Mouse (Mus musculus) layer of hippocampus, adult 8-10 months (tissue): ENCODE results near the gene Cetn4. TPM values are rescaled to one million over a fixed set of nuclear protein-coding genes. Genes with fewer than 3 reads are reported as not detected.
A peak's percentile ranks its signal among the peaks of the same experiment; 100 is the strongest.

ENCODE experiments used
- DNase-seq, 2 experiments: peaks; one replicate each; pipeline ENCODE4 v3.0.0; 2022; ENCODE audit warnings: low spot score in 2 of 2
- total RNA-seq, 4 experiments: library from RNA; stranded (reverse); gene quantifications; 2 replicates each; pipeline ENCODE4 v1.2.4; 2022

Gene Cetn4
- total RNA-seq, result 10 to 100 TPM in 3 of 4 experiments, 1 to 10 TPM in 1; 8.8 to 17.9 (median 14.4) TPM

GRCm38 (mm10) chr3:37312370-37312941 lies at the start of gene Cetn4, which contains the start of gene Bbs12:
TSS of gene Cetn4 (minus strand) at chr3:37312708.
TSS of gene Bbs12 (plus strand) at chr3:37312554.
- peak; percentile 90 to 98 for DNase-seq

- no peak for DNase-seq
Measured at GRCm38 (mm10) chr3:37360729-37361128, 48.2 kb upstream of the Cetn4 start.

- no peak for DNase-seq
Measured at GRCm38 (mm10) chr3:37354737-37355136, 42.2 kb upstream of the Cetn4 start.

DNA sequence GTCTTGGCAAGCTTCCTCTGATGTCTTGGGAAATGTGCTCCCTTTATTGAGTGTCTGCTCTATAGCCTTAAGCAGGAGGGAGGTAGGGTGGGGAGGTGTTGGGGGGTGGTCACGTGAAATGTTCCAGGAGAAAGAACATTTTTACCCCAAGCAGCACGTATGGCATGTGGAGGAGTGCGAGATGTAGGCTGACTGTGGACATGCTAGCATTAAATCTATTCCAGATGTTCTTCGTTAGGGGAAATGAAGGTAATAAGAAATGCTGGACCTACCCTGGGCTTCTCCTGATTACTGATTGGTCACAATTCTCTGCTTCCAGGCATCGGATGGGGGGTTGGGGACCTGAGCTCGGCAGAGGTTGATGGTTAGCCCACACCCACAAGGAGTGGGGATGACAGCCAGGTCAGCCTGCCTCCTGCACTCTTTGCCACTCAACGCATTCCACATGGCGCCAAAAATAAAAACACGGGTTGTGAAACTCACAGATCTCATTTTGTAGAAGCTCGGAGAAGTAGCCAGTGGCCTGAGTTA lies 41.5 kb upstream of the Cetn4 start:
- DNase-seq, result no peak

DNA sequence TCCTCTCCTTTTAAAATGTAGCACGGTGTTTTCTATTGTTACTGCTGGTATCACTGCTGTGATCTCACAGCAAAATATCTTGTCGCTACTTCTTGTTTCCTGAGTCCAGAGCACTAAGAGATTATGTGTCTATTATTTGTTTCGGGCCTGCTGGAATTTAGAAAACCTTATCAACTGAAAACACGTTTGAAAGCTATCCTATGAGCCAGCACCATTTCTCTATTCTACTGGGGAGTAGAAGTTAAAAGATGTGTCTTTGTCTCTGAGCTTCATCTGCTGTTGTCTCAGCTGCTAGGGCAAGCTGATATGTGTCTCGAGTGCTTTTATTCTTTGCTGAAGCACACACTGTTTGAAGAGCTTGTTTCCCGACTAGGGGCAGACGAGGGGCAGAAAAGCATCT lies 37.9 kb upstream of the Cetn4 start:
- no peak for DNase-seq

DNA sequence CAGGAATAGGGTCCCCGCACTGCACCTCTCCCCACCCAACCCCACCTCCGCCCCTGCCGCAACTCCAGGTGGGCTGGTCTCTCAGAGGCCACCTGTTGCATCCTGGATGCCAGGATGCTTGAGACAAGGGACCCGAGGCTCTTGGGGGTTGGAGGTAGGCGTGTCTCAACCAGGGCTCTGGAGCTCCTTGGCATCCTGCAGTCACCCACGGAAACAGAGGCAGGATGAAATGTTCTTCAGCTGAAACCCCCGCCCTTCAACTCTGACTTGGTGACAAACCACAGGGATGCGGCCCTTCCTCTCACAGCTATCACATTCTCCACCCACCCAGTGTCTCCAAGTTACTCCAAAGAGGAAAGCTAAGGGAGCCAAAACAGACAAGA lies 36.6 kb upstream of the Cetn4 start:
- no peak for DNase-seq

GRCm38 (mm10) chr3:37348221-37349165 lies 36.0 kb upstream of the Cetn4 start, which contains the start of gene Fgf2:
TSS of gene Fgf2 (plus strand) at chr3:37348346.
- DNase-seq, result peak in 1 of 2 experiments; percentile 16

GRCm38 (mm10) chr3:37347671-37348070 lies 35.2 kb upstream of the Cetn4 start:
- DNase-seq, result no peak

DNA sequence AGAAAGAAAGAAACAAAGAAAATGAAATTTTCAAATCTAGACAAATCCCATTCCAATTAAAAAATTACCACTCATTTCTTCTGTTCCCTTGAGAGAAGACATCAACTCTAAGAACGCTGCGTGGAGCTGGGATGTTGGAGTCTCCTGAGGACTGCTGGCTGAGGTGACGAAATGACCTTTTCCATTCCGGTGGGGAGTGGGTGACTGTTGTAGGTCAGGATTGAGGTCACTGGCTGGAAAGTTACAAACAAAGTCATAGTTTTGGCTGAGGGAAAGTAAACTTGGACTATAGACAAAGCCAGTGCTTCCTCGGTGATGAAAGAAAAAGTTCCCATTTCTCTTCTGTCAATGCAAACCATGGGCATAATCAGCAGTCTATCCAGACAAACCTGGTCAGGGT lies 30.3 kb upstream of the Cetn4 start:
- no peak for DNase-seq

- DNase-seq, result no peak
Measured at GRCm38 (mm10) chr3:37341110-37341509, 28.6 kb upstream of the Cetn4 start.

DNA sequence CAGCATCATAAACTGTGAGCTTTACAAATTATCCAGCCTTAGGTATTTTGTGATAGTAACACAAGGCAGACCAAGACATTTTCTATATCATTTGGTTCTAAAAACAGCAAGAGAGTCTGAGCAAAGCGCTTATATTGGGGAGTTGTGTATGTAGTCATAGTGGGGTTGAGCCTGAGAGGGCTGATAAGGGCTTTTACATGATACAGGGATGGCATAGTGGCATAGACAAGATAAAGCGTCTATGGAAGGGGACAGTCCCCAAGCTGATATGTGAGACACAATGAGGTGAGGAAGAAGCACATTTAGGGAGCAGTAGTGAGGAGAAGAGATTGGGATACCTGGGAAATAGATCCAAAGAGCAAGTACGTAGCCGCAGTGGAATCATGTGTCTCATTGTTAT lies 21.5 kb upstream of the Cetn4 start:
- no peak for DNase-seq

DNA sequence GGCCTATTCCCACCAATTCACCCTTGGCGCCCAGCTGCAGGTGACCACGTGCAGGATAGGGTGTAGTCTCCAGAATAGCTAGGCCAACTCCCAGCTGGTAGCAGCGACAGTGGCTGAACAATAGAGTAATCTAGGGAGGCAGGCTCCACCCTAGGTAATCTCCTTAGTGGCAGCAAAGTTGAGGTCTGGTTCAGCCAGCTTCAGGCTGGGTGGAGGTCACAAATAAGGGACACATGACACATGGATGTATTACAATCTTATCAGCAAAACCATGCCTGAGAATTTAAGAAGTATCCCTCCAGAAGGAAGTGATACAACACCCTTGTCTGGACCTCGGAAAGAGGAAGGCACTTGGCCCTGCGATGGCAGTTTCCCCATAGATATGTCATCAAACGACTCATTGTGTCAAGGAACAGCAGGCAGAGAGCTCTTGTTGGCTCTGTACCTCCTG lies 19.5 kb upstream of the Cetn4 start:
- no peak for DNase-seq

GRCm38 (mm10) chr3:37329963-37330362 lies 17.5 kb upstream of the Cetn4 start:
- no peak for DNase-seq

GRCm38 (mm10) chr3:37328489-37328888 lies 16.0 kb upstream of the Cetn4 start:
- no peak for DNase-seq

GRCm38 (mm10) chr3:37326627-37327026 lies 14.1 kb upstream of the Cetn4 start:
- no peak for DNase-seq

- DNase-seq, result no peak
Measured at GRCm38 (mm10) chr3:37325317-37326112, 13.0 kb upstream of the Cetn4 start.

- DNase-seq, result no peak
Measured at GRCm38 (mm10) chr3:37324310-37324709, 11.8 kb upstream of the Cetn4 start.

DNA sequence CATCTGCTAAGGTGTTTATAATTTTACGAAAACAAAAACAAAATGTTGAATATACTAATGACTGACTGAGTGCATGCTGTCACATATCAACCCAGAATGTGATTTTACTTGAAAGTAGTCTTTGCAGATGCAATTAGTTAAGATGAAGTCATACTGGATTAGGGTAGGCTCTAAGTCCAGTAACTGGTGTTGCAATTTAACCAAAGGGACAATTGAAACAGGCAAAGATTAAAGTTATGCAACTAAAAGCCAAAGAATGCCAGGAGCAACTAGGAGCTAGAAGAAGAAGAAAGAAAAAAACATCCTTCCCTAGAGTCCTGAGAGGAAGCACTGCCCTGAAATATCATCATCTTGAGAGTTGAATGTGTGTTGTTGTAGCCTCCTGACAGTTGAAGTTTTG lies 3.7 kb upstream of the Cetn4 start:
- DNase-seq, result no peak

DNA sequence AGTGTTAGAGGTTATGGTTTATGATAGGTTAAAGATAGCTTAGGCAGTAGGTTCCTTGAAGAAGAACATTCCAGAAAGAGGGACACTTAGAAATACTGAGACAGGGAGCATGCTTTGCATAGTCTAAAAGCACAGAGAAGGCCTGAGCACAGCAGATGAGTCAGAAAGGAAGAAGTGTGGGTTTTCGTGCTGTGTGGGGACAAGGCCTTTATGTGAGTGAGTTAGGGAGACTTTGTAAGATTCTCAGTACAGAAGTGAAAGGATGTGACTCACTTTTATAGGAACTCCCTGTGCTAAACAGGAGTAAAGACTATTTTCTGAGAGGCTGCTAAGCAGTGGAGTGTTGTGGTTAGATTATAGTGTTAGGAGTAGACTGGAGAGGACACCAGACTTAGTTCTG lies 863 bp upstream of the Cetn4 start:
- no peak for DNase-seq

GRCm38 (mm10) chr3:37311897-37312369 lies 575 bp downstream of the Cetn4 start:
- DNase-seq, result no peak

DNA sequence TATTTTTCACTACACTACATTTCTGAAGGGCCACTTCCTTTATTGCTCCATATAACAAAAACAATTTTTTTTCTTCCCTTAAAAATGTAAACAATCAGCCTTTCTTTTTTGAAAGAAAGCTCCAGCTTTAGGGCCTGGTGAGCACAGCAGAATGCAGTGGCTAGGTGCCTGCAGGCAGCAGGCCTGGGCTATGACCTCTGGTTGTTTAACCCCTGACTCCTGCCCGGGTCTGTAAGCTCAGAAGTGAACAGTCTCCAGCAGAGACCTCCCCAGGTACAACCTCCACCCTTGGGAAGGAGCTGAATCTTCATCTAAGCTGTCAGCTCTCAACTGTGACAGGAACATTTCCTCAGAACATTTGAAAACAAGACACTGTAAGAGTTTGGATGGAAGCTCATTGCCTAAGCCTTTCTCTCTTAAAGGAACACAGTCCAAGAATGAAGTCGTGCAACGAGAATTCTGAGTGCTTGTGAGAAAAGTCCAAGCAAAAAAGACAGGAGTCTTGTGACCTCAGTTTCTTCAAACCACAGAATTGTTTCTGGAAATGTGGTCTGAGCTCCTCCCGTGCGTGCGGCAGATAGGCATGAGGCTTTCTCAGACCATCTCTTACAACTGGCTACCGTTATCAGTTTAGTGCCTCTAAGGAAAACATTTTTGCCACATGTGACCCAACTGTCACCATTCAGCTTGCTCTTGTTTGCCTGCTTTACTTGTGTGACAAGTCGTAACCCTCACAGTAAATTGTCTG lies 8.9 kb downstream of the Cetn4 start:
- no peak for DNase-seq
